Mouse (Mus musculus) heart, adult 2 months (tissue): ENCODE results near the gene Pin1rt1.
A peak's percentile ranks its signal among the peaks of the same experiment; 100 is the strongest.

Experiments used
- CTCF ChIP-seq: fragments of 200-600 bp; IDR thresholded peaks from 2 replicates; pipeline ENCODE4 v1.8.1; 2022; ENCODE audit warnings: antibody characterized with exemption, mild to moderate bottlenecking, moderate library complexity
- EP300 ChIP-seq: fragments of 200-500 bp; IDR thresholded peaks from 2 replicates; pipeline ENCODE4 v1.6.1; 2011; ENCODE audit warnings: low read depth, low read length, control low read depth; ENCODE audit not compliant: insufficient read depth
- POLR2A ChIP-seq: fragments of 200-500 bp; IDR thresholded peaks from 2 replicates; pipeline ENCODE4 v1.6.1; 2011; ENCODE audit warnings: mild to moderate bottlenecking, low read depth, low read length, control low read depth; ENCODE audit not compliant: insufficient read depth

GRCm38 (mm10) chr2:104669122-104669804 is 46.9 kb downstream of the Pin1rt1 start:
- TF ChIP-seq POLR2A: no peak
- TF ChIP-seq CTCF: peak; percentile 39
- TF ChIP-seq EP300: no peak
